15 mouse cellular contexts compared by ENCODE assay signal in the genomic region with DNA sequence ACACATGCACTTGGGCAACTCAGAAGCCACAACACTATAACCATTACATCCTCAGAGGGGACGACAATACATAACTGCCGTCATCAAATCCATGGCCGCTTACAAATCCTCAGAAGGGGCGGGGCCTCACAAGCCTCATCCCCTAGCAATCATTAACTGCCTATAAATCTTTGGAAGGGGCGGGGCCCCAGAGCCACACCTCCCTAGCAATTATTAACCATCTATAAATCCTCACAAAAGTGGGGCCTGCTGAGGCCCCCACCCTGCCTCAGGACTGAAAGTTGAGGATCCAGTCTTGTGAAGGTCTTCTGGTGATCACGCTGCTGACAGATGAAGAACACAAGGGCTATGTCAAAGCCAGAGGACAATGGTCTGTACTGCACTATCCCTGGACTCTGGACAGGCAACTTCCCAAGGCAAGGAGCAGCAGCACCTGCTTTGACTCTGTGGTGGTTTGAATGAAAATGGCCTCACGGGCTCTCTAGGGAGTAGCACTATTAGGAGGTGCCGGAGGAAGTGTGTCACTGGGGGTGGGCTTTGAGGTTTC. TPM values are rescaled to one million over a fixed set of nuclear protein-coding genes. Genes with fewer than 3 reads are reported as not detected.
DNase-seq lines count a peak whose midpoint lies in the region; ATAC-seq and TF ChIP-seq lines count a peak whose summit lies in the region.
"Had no signal": no experiment of that assay in that cellular context is flagged by ENCODE, and none has a peak within 500 bp of the region (broad histone marks: within the 10 kb centered on the region; RNA-seq: fewer than 3 reads in every experiment).

No protein-coding gene starts in this region.

- WGBS in cerebellum, adult 2 months = 61% methylated on average over 8 of the region's 8 CpGs
- WGBS in hindbrain, embryonic 16.5 days = 77% methylated on average over 8 of the region's 8 CpGs
- 88% methylated on average over 8 of the region's 8 CpGs for WGBS in hindbrain, embryonic 11.5 days
- 84% methylated on average over 8 of the region's 8 CpGs for WGBS in midbrain, embryonic 14.5 days
- WGBS in midbrain, embryonic 15.5 days = 87% methylated on average over 8 of the region's 8 CpGs
- 70% methylated on average over 8 of the region's 8 CpGs for WGBS in stomach, embryonic 15.5 days
- WGBS in liver, postnatal 0 days (ENCODE audit: insufficient replicate concordance) = 73% methylated on average over 8 of the region's 8 CpGs

- peak in 1 of 2 experiments; percentile 38 for DNase-seq in cerebellum, adult 2 months
- DNase-seq in cerebellum, adult 8-10 months = no peak
- DNase-seq in hindbrain, embryonic 11.5 days (ENCODE audit: low spot score) = no peak
- no peak for DNase-seq in midbrain, embryonic 14.5 days
- DNase-seq in liver, postnatal 0 days = no peak
- DNase-seq: gastrocnemius, postnatal 10 days; thymus, postnatal 4 days had no signal

- H3K9me3 ChIP-seq in hindbrain, embryonic 16.5 days (ENCODE audit: control insufficient read depth, low read length) = no peaks in the 10 kb centered on the region
- no peaks in the 10 kb centered on the region for H3K9me3 ChIP-seq in hindbrain, embryonic 11.5 days (ENCODE audit: control insufficient read depth, low read length)
- no peaks in the 10 kb centered on the region for H3K9me3 ChIP-seq in midbrain, embryonic 14.5 days (ENCODE audit: control insufficient read depth, low read length)
- H3K9me3 ChIP-seq in midbrain, embryonic 15.5 days = no peaks in the 10 kb centered on the region
- H3K9me3 ChIP-seq in stomach, embryonic 15.5 days = no peaks in the 10 kb centered on the region
- no peaks in the 10 kb centered on the region for H3K9me3 ChIP-seq in liver, postnatal 0 days (ENCODE audit: low read length)
- H3K9me3 ChIP-seq: embryonic facial prominence, embryonic 12.5 days; liver, embryonic 12.5 days had no signal

- TF ChIP-seq POLR2A in cerebellum, adult 2 months (IDR thresholded peaks at IDR 0.05; ENCODE audit: borderline replicate concordance, insufficient read depth, low read length) = no peak

- no peak overlapping the region for H3K4me2 ChIP-seq in hindbrain, embryonic 16.5 days (ENCODE audit: low read length)
- no peak overlapping the region for H3K4me2 ChIP-seq in hindbrain, embryonic 11.5 days (replicated peaks; ENCODE audit: low read depth, low read length)
- no peak overlapping the region for H3K4me2 ChIP-seq in midbrain, embryonic 14.5 days (ENCODE audit: low read length)
- H3K4me2 ChIP-seq in midbrain, embryonic 15.5 days = no peak overlapping the region
- H3K4me2 ChIP-seq in stomach, embryonic 15.5 days = no peak overlapping the region
- no peak overlapping the region for H3K4me2 ChIP-seq in liver, postnatal 0 days (ENCODE audit: low read depth, low read length)
- H3K4me2 ChIP-seq: embryonic facial prominence, embryonic 12.5 days; heart, embryonic 11.5 days; liver, embryonic 12.5 days had no signal

- H3K4me1 ChIP-seq in cerebellum, adult 2 months (ENCODE audit: control insufficient read depth, insufficient read depth, low read length) = peaks cover 39% of the 10 kb centered on the region
- H3K4me1 ChIP-seq in hindbrain, embryonic 16.5 days (ENCODE audit: control insufficient read depth, insufficient read depth, low read depth, low read length) = peaks cover 3% of the 10 kb centered on the region
- H3K4me1 ChIP-seq in hindbrain, embryonic 11.5 days (replicated peaks; ENCODE audit: control insufficient read depth, insufficient read depth, low read length) = no peaks in the 10 kb centered on the region
- H3K4me1 ChIP-seq in midbrain, embryonic 14.5 days (ENCODE audit: control insufficient read depth, insufficient read depth, low read length) = no peaks in the 10 kb centered on the region
- H3K4me1 ChIP-seq in midbrain, embryonic 15.5 days = no peaks in the 10 kb centered on the region
- 0 out of 2 replicates have a peak, but pooled peaks cover 5% of the 10 kb centered on the region for H3K4me1 ChIP-seq in stomach, embryonic 15.5 days
- H3K4me1 ChIP-seq in liver, postnatal 0 days (ENCODE audit: insufficient read depth) = no peaks in the 10 kb centered on the region
- H3K4me1 ChIP-seq: embryonic facial prominence, embryonic 12.5 days; liver, embryonic 12.5 days had no signal

- no peak for TF ChIP-seq CTCF in cerebellum, adult 2 months (IDR thresholded peaks at IDR 0.05; ENCODE audit: borderline replicate concordance, insufficient read depth, low read depth, low read length)
- no peak for TF ChIP-seq CTCF in liver, postnatal 0 days (IDR thresholded peaks at IDR 0.05; ENCODE audit: low read depth)

- no peaks in the 10 kb centered on the region for H3K27me3 ChIP-seq in cerebellum, adult 2 months (ENCODE audit: control insufficient read depth, insufficient read depth, low read length)
- H3K27me3 ChIP-seq in hindbrain, embryonic 16.5 days (replicated peaks; ENCODE audit: control insufficient read depth, insufficient read depth, low read length) = no peaks in the 10 kb centered on the region
- no peaks in the 10 kb centered on the region for H3K27me3 ChIP-seq in hindbrain, embryonic 11.5 days (ENCODE audit: control insufficient read depth, insufficient read depth, low read length)
- no peaks in the 10 kb centered on the region for H3K27me3 ChIP-seq in midbrain, embryonic 14.5 days (ENCODE audit: control insufficient read depth, insufficient read depth, low read length)
- no peaks in the 10 kb centered on the region for H3K27me3 ChIP-seq in midbrain, embryonic 15.5 days (replicated peaks)
- no peaks in the 10 kb centered on the region for H3K27me3 ChIP-seq in stomach, embryonic 15.5 days (replicated peaks)
- H3K27me3 ChIP-seq in liver, postnatal 0 days (ENCODE audit: insufficient read depth, low read length) = no peaks in the 10 kb centered on the region
- H3K27me3 ChIP-seq: embryonic facial prominence, embryonic 12.5 days; liver, embryonic 12.5 days; Patski had no signal

- ATAC-seq in hindbrain, embryonic 16.5 days = 0 out of 2 replicates have a peak, but pooled peaks have one; percentile 24
- ATAC-seq in hindbrain, embryonic 11.5 days (ENCODE audit: low FRiP score) = no peak
- ATAC-seq in midbrain, embryonic 14.5 days (ENCODE audit: low FRiP score, low TSS enrichment) = no peak
- ATAC-seq in midbrain, embryonic 15.5 days (replicated peaks) = no peak
- ATAC-seq in stomach, embryonic 15.5 days (ENCODE audit: insufficient read depth, low FRiP score, low read depth) = peak; percentile 68; the same call in 1 of the 2 replicates
- no peak for ATAC-seq in liver, postnatal 0 days
- ATAC-seq: liver, embryonic 12.5 days; Patski had no signal

- H3K36me3 ChIP-seq in hindbrain, embryonic 16.5 days (ENCODE audit: control insufficient read depth, insufficient read depth, low read length) = no peaks in the 10 kb centered on the region
- H3K36me3 ChIP-seq in hindbrain, embryonic 11.5 days (ENCODE audit: control insufficient read depth, insufficient read depth, low read length) = no peaks in the 10 kb centered on the region
- H3K36me3 ChIP-seq in midbrain, embryonic 14.5 days (ENCODE audit: control insufficient read depth, insufficient read depth, low read length) = no peaks in the 10 kb centered on the region
- H3K36me3 ChIP-seq in midbrain, embryonic 15.5 days (replicated peaks) = no peaks in the 10 kb centered on the region
- no peaks in the 10 kb centered on the region for H3K36me3 ChIP-seq in stomach, embryonic 15.5 days
- no peaks in the 10 kb centered on the region for H3K36me3 ChIP-seq in liver, postnatal 0 days (replicated peaks; ENCODE audit: insufficient read depth, low read length)
- H3K36me3 ChIP-seq: embryonic facial prominence, embryonic 12.5 days; liver, embryonic 12.5 days had no signal

- no peak for TF ChIP-seq EP300 in liver, postnatal 0 days (IDR thresholded peaks at IDR 0.05; ENCODE audit: low read depth)

- H3K27ac ChIP-seq in cerebellum, adult 2 months (ENCODE audit: insufficient read depth, low read length) = peak overlapping the region; percentile 71
- no peak overlapping the region for H3K27ac ChIP-seq in hindbrain, embryonic 16.5 days (ENCODE audit: low read depth, low read length)
- no peak overlapping the region for H3K27ac ChIP-seq in hindbrain, embryonic 11.5 days (ENCODE audit: low read depth, low read length)
- H3K27ac ChIP-seq in midbrain, embryonic 14.5 days (replicated peaks; ENCODE audit: low read depth, low read length) = 0 out of 2 replicates have a peak overlapping the region, but pooled peaks have one; percentile 6
- no peak overlapping the region for H3K27ac ChIP-seq in midbrain, embryonic 15.5 days
- peak overlapping the region; percentile 12; the same call in 1 of the 2 replicates for H3K27ac ChIP-seq in stomach, embryonic 15.5 days
- no peak overlapping the region for H3K27ac ChIP-seq in liver, postnatal 0 days (ENCODE audit: low read depth)
- H3K27ac ChIP-seq: embryonic facial prominence, embryonic 12.5 days; liver, embryonic 12.5 days; macrophage had no signal

- H3K4me3 ChIP-seq in cerebellum, adult 2 months (replicated peaks; ENCODE audit: insufficient read depth, low read depth, low read length) = no peak overlapping the region
- no peak overlapping the region for H3K4me3 ChIP-seq in hindbrain, embryonic 16.5 days (ENCODE audit: low read length)
- no peak overlapping the region for H3K4me3 ChIP-seq in hindbrain, embryonic 11.5 days (ENCODE audit: low read depth, low read length)
- H3K4me3 ChIP-seq in midbrain, embryonic 14.5 days (replicated peaks; ENCODE audit: low read depth, low read length) = no peak overlapping the region
- H3K4me3 ChIP-seq in midbrain, embryonic 15.5 days = no peak overlapping the region
- H3K4me3 ChIP-seq in stomach, embryonic 15.5 days (replicated peaks) = no peak overlapping the region
- no peak overlapping the region for H3K4me3 ChIP-seq in liver, postnatal 0 days (ENCODE audit: low read depth, low read length)
- H3K4me3 ChIP-seq: embryonic facial prominence, embryonic 12.5 days; liver, embryonic 12.5 days had no signal

- H3K9ac ChIP-seq in hindbrain, embryonic 16.5 days (ENCODE audit: low read depth, low read length) = no peak overlapping the region
- H3K9ac ChIP-seq in hindbrain, embryonic 11.5 days (ENCODE audit: low read depth, low read length) = no peak overlapping the region
- H3K9ac ChIP-seq in midbrain, embryonic 14.5 days (replicated peaks; ENCODE audit: low read length) = no peak overlapping the region
- no peak overlapping the region for H3K9ac ChIP-seq in midbrain, embryonic 15.5 days
- no peak overlapping the region for H3K9ac ChIP-seq in stomach, embryonic 15.5 days
- H3K9ac ChIP-seq in liver, postnatal 0 days (replicated peaks) = no peak overlapping the region
- H3K9ac ChIP-seq: embryonic facial prominence, embryonic 12.5 days; liver, embryonic 12.5 days had no signal

RNA-seq across cellular contexts. Expression of gene Prkar1b, which starts 10.8 kb away (rescaled TPM):
- polyA plus RNA-seq in cerebellum, adult 2 months (2012; rRNA removed) = 507 and 509 TPM in 2 replicates
- 332 and 333 TPM in 2 replicates for polyA plus RNA-seq in hindbrain, embryonic 16.5 days (2015; fragmentation: Nextera tagmentation; extraction: Ambion mirVana)
- polyA plus RNA-seq in hindbrain, embryonic 11.5 days (2014; fragmentation: Nextera tagmentation; extraction: Ambion mirVana) = 19.9 and 26.4 TPM in 2 replicates
- polyA plus RNA-seq in midbrain, embryonic 14.5 days (2014; fragmentation: Nextera tagmentation; extraction: Ambion mirVana) = 169 and 190 TPM in 2 replicates
- polyA plus RNA-seq in midbrain, embryonic 15.5 days (2015; fragmentation: Nextera tagmentation; extraction: Ambion mirVana) = 303 and 316 TPM in 2 replicates
- 23.4 and 25.4 TPM in 2 replicates for polyA plus RNA-seq in stomach, embryonic 15.5 days (2015; fragmentation: Nextera tagmentation; extraction: Ambion mirVana)
- polyA plus RNA-seq in liver, postnatal 0 days (2015; fragmentation: Nextera tagmentation; extraction: Ambion mirVana) = 0.43 and 0.62 TPM in 2 replicates

RNA-seq across cellular contexts. Expression of gene Dnaaf5, which starts 11.0 kb away (rescaled TPM):
- polyA plus RNA-seq in cerebellum, adult 2 months (2012; rRNA removed) = 7.0 and 7.9 TPM in 2 replicates
- 2.6 and 5.1 TPM in 2 replicates for polyA plus RNA-seq in hindbrain, embryonic 16.5 days (2015; fragmentation: Nextera tagmentation; extraction: Ambion mirVana)
- polyA plus RNA-seq in hindbrain, embryonic 11.5 days (2014; fragmentation: Nextera tagmentation; extraction: Ambion mirVana) = 5.3 and 7.2 TPM in 2 replicates
- polyA plus RNA-seq in midbrain, embryonic 14.5 days (2014; fragmentation: Nextera tagmentation; extraction: Ambion mirVana) = 2.9 and 4.0 TPM in 2 replicates
- polyA plus RNA-seq in midbrain, embryonic 15.5 days (2015; fragmentation: Nextera tagmentation; extraction: Ambion mirVana) = 4.6 and 5.1 TPM in 2 replicates
- 5.9 and 7.5 TPM in 2 replicates for polyA plus RNA-seq in stomach, embryonic 15.5 days (2015; fragmentation: Nextera tagmentation; extraction: Ambion mirVana)
- 1.3 and 1.4 TPM in 2 replicates for polyA plus RNA-seq in liver, postnatal 0 days (2015; fragmentation: Nextera tagmentation; extraction: Ambion mirVana)

Comparison
In these comparisons a context has a peak if more than half of its experiments do, and no peak if none do; other contexts are left out.
1. H3K27ac ChIP-seq: peak in cerebellum, adult 2 months (single experiment), midbrain, embryonic 14.5 days (single experiment) and stomach, embryonic 15.5 days (single experiment); none in hindbrain, embryonic 16.5 days (single experiment), hindbrain, embryonic 11.5 days (single experiment), midbrain, embryonic 15.5 days (single experiment) and liver, postnatal 0 days (single experiment).
2. ATAC-seq: peak in hindbrain, embryonic 16.5 days (single experiment) and stomach, embryonic 15.5 days (single experiment); none in hindbrain, embryonic 11.5 days (single experiment), midbrain, embryonic 14.5 days (single experiment), midbrain, embryonic 15.5 days (single experiment) and liver, postnatal 0 days (single experiment).
3. RNA of gene Prkar1b, which starts 10.8 kb away (polyA plus RNA-seq): 507 to 509 TPM in cerebellum, adult 2 months, 332 to 333 TPM in hindbrain, embryonic 16.5 days, 303 to 316 TPM in midbrain, embryonic 15.5 days, 169 to 190 TPM in midbrain, embryonic 14.5 days, 23.4 to 25.4 TPM in stomach, embryonic 15.5 days and 19.9 to 26.4 TPM in hindbrain, embryonic 11.5 days; 0.43 to 0.62 TPM in liver, postnatal 0 days; every median in the first group is over 10 times any median in the second.